Mouse (Mus musculus) MEL (cell line): ENCODE results near the gene Nrxn3. TPM values are rescaled to one million over a fixed set of nuclear protein-coding genes. Genes with fewer than 3 reads are reported as not detected.

Experiments used
- DNase-seq: peaks from one replicate; pipeline ENCODE4 v3.0.0; 2011; ENCODE audit warnings: low read depth, low spot score
- H3K27ac ChIP-seq: 2 replicates; pipeline ENCODE4 v1.5.1; 2012; ENCODE audit warnings: low read depth, mild to moderate bottlenecking, control low read depth, low read length, moderate library complexity; ENCODE audit not compliant: control insufficient read depth
- H3K27me3 ChIP-seq, 2 experiments: fragments of 150-350 bp in 1 of 2; sonication (generic) in 1 of 2; 2 replicates each; pipeline ENCODE4 v1.6.1; 2012; ENCODE audit warnings: low read length in 2 of 2, mild to moderate bottlenecking in 2 of 2, improper control_type of control experiment in 1 of 2, moderate library complexity in 1 of 2; ENCODE audit not compliant: insufficient read depth in 2 of 2, control insufficient read depth in 1 of 2
- H3K36me3 ChIP-seq, 2 experiments: 2 replicates each; pipeline ENCODE4 v1.6.1; 2012 to 2014; ENCODE audit warnings: low read length in 2 of 2, improper control_type of control experiment in 1 of 2, inconsistent platforms in 1 of 2, mild to moderate bottlenecking in 1 of 2; ENCODE audit not compliant: insufficient read depth in 2 of 2, control insufficient read depth in 1 of 2
- H3K4me1 ChIP-seq, 2 experiments: fragments of 150-350 bp in 1 of 2; sonication (generic) in 1 of 2; 2 replicates each; pipeline ENCODE4 v1.6.1; 2012; ENCODE audit warnings: low read length in 2 of 2, improper control_type of control experiment in 1 of 2, mild to moderate bottlenecking in 1 of 2; ENCODE audit not compliant: insufficient read depth in 2 of 2, control insufficient read depth in 1 of 2
- H3K4me3 ChIP-seq, 2 experiments: fragments of 150-350 bp in 1 of 2; sonication (generic) in 1 of 2; 2 replicates each; pipeline ENCODE4 v1.5.1; 2012; ENCODE audit warnings: low read depth in 2 of 2, low read length in 2 of 2, mild to moderate bottlenecking in 2 of 2, moderate library complexity in 2 of 2, control low read depth in 1 of 2, improper control_type of control experiment in 1 of 2; ENCODE audit not compliant: control insufficient read depth in 1 of 2, insufficient read depth in 1 of 2
- H3K79me2 ChIP-seq: 2 replicates; pipeline ENCODE4 v1.6.1; 2012; ENCODE audit warnings: mild to moderate bottlenecking, low read length, moderate library complexity; ENCODE audit not compliant: control insufficient read depth, poor library complexity, insufficient read depth
- H3K9ac ChIP-seq: 2 replicates; pipeline ENCODE4 v1.6.1; 2012; ENCODE audit warnings: low read depth, mild to moderate bottlenecking, control low read depth, low read length, moderate library complexity; ENCODE audit not compliant: control insufficient read depth, poor library complexity, severe bottlenecking
- H3K9me3 ChIP-seq: fragments of 150-350 bp; sonication (generic); replicated peaks from 2 replicates; pipeline ENCODE4 v1.6.1; 2012; ENCODE audit warnings: mild to moderate bottlenecking, low read length, improper control_type of control experiment, moderate library complexity; ENCODE audit not compliant: insufficient read depth
- BHLHE40 ChIP-seq: IDR thresholded peaks from 2 replicates; pipeline ENCODE4 v1.6.1; 2012; ENCODE audit warnings: low read depth, mild to moderate bottlenecking, inconsistent platforms, low read length, improper control_type of control experiment, borderline replicate concordance
- CTCF ChIP-seq, 3 experiments: IDR thresholded peaks in 2 of 3; conservative IDR thresholded peaks in 1 of 3; 2 replicates each; pipeline ENCODE4 v1.5.1; 2011 to 2012; ENCODE audit warnings: low read length in 3 of 3, low read depth in 2 of 3, mild to moderate bottlenecking in 2 of 3, improper control_type of control experiment in 1 of 3, inconsistent platforms in 1 of 3, mixed read lengths in 1 of 3, moderate library complexity in 1 of 3; ENCODE audit not compliant: control insufficient read depth in 1 of 3, insufficient read depth in 1 of 3, poor library complexity in 1 of 3, severe bottlenecking in 1 of 3
- EP300 ChIP-seq, 2 experiments: IDR thresholded peaks; 2 replicates each; pipeline ENCODE4 v1.6.1; 2011; ENCODE audit warnings: improper control_type of control experiment in 2 of 2, low read length in 2 of 2, low read depth in 1 of 2, mild to moderate bottlenecking in 1 of 2
- GABPA ChIP-seq: IDR thresholded peaks from 2 replicates; pipeline ENCODE4 v1.6.1; 2012; ENCODE audit warnings: low read depth, mild to moderate bottlenecking, inconsistent platforms, low read length, improper control_type of control experiment, moderate library complexity
- KAT2A ChIP-seq: conservative IDR thresholded peaks from 2 replicates; pipeline ENCODE4 v1.6.1; 2012; ENCODE audit warnings: low read depth, low read length, improper control_type of control experiment, inconsistent platforms
- MAZ ChIP-seq: IDR thresholded peaks from 2 replicates; pipeline ENCODE4 v1.6.1; 2012; ENCODE audit warnings: low read depth, mild to moderate bottlenecking, inconsistent platforms, low read length, improper control_type of control experiment
- MYC ChIP-seq: IDR thresholded peaks from 2 replicates; pipeline ENCODE4 v1.6.1; 2011; ENCODE audit warnings: low read depth, mild to moderate bottlenecking, low read length, improper control_type of control experiment, moderate library complexity
- NRF1 ChIP-seq: IDR thresholded peaks from 2 replicates; pipeline ENCODE4 v1.6.1; 2014; ENCODE audit warnings: low read depth, mild to moderate bottlenecking, inconsistent platforms, low read length, improper control_type of control experiment, moderate library complexity; ENCODE audit not compliant: poor library complexity, insufficient read depth, severe bottlenecking
- POLR2A ChIP-seq, 2 experiments: IDR thresholded peaks; 2 replicates each; pipeline ENCODE4 v1.6.1; 2011 to 2012; ENCODE audit warnings: low read length in 2 of 2, mild to moderate bottlenecking in 2 of 2, control low read depth in 1 of 2, improper control_type of control experiment in 1 of 2, low read depth in 1 of 2, moderate library complexity in 1 of 2; ENCODE audit not compliant: control insufficient read depth in 1 of 2, insufficient read depth in 1 of 2, poor library complexity in 1 of 2
- POLR2AphosphoS2 ChIP-seq: IDR thresholded peaks from 2 replicates; pipeline ENCODE4 v1.6.1; 2011; ENCODE audit warnings: low read length, improper control_type of control experiment
- RAD21 ChIP-seq: IDR thresholded peaks from 2 replicates; pipeline ENCODE4 v1.6.1; 2011; ENCODE audit warnings: mild to moderate bottlenecking, low read depth, low read length, improper control_type of control experiment
- SIN3A ChIP-seq: IDR thresholded peaks from 2 replicates; pipeline ENCODE4 v1.6.1; 2012; ENCODE audit warnings: low read length, improper control_type of control experiment, inconsistent platforms
- SMC3 ChIP-seq: IDR thresholded peaks from 2 replicates; pipeline ENCODE4 v1.6.1; 2011; ENCODE audit warnings: low read depth, low read length, improper control_type of control experiment
- TBP ChIP-seq: IDR thresholded peaks from 2 replicates; pipeline ENCODE4 v1.8.0; 2011; ENCODE audit warnings: low read depth, low read length, improper control_type of control experiment
- USF1 ChIP-seq: IDR thresholded peaks from 2 replicates; pipeline ENCODE4 v1.6.1; 2014; ENCODE audit warnings: low read depth, mild to moderate bottlenecking, inconsistent platforms, low read length, improper control_type of control experiment, moderate library complexity
- USF2 ChIP-seq, 2 experiments: IDR thresholded peaks; 2 replicates each; pipeline ENCODE4 v1.6.1; 2011 to 2012; ENCODE audit warnings: improper control_type of control experiment in 2 of 2, low read length in 2 of 2, borderline replicate concordance in 1 of 2, inconsistent platforms in 1 of 2, low read depth in 1 of 2, mild to moderate bottlenecking in 1 of 2; ENCODE audit not compliant: insufficient read depth in 1 of 2
- ZC3H11A ChIP-seq: IDR thresholded peaks from 2 replicates; pipeline ENCODE4 v1.6.1; 2012; ENCODE audit warnings: low read depth, mild to moderate bottlenecking, inconsistent platforms, low read length, improper control_type of control experiment
- polyA plus RNA-seq, 2 experiments: library from polyadenylated mRNA; stranded (reverse) in 1 of 2; unstranded in 1 of 2; fragments of >175 nt in 1 of 2; fragments of >200 nt in 1 of 2; gene quantifications; 2 replicates each; pipeline versions ENCODE4 v1.2.1 to v1.2.4; 2012; ENCODE audit warnings: low replicate concordance in 2 of 2, low read depth in 1 of 2; ENCODE audit not compliant: insufficient read length in 2 of 2, insufficient read depth in 1 of 2, missing spikeins in 1 of 2
- total RNA-seq: library from RNA; depleted of rRNA; stranded (reverse); fragments of 300-350 nt; gene quantifications from 2 replicates; pipeline ENCODE4 v1.2.3, GENCODE M21; 2012

Nrxn3 gene
- total and polyA plus RNA-seq, 3 experiments: not detected

GRCm38 (mm10) chr12:88992141-88992540, 269.5 kb downstream of the Nrxn3 start:
- H3K36me3 ChIP-seq: no peaks in the 10 kb centered on the region
- peak; percentile 37; the same call in 1 of the 2 replicates for TF ChIP-seq ZC3H11A
- TF ChIP-seq POLR2A (IDR thresholded peaks at IDR 0.05; ENCODE audit: control insufficient read depth in 1 of 2, insufficient read depth in 1 of 2, low read depth in 1 of 2, low read length in 2 of 2, poor library complexity in 1 of 2): no peak
- no peak for TF ChIP-seq POLR2AphosphoS2
- no peak for TF ChIP-seq MAZ
- TF ChIP-seq EP300 (IDR thresholded peaks at IDR 0.05; ENCODE audit: low read depth in 1 of 2, low read length in 2 of 2): no peak
- TF ChIP-seq MYC: no peak
- TF ChIP-seq USF2 (IDR thresholded peaks at IDR 0.05; ENCODE audit: borderline replicate concordance in 1 of 2, insufficient read depth in 1 of 2, low read depth in 1 of 2, low read length in 2 of 2): no peak
- no peak for TF ChIP-seq TBP
- no peak for TF ChIP-seq USF1
- peak; percentile 38 to 66 (median 39) for TF ChIP-seq CTCF (IDR thresholded peaks at IDR 0.05 in 2 of 3, conservative IDR thresholded peaks at IDR 0.05 in 1 of 3; ENCODE audit: control insufficient read depth in 1 of 3, insufficient read depth in 1 of 3, low read depth in 2 of 3, low read length in 3 of 3, poor library complexity in 1 of 3, severe bottlenecking in 1 of 3)
- no peak for TF ChIP-seq KAT2A
- TF ChIP-seq BHLHE40: no peak
- peak; percentile 50 for TF ChIP-seq RAD21
- TF ChIP-seq SIN3A: no peak
- TF ChIP-seq SMC3: peak; percentile 64
- TF ChIP-seq, all 39 proteins: peak for 4
- H3K4me3 ChIP-seq: no peak overlapping the region
- no peaks in the 10 kb centered on the region for H3K79me2 ChIP-seq
- DNase-seq: peak; percentile 43
- no peak overlapping the region for H3K9ac ChIP-seq
- no peaks in the 10 kb centered on the region for H3K27me3 ChIP-seq
- H3K27ac ChIP-seq: no peak overlapping the region
- no peaks in the 10 kb centered on the region for H3K9me3 ChIP-seq
- H3K4me1 ChIP-seq: no peaks in the 10 kb centered on the region

GRCm38 (mm10) chr12:88993788-88994187, 271.1 kb downstream of the Nrxn3 start:
- H3K9me3 ChIP-seq: no peaks in the 10 kb centered on the region
- no peaks in the 10 kb centered on the region for H3K27me3 ChIP-seq
- H3K9ac ChIP-seq: no peak overlapping the region
- no peak overlapping the region for H3K27ac ChIP-seq
- DNase-seq: no peak
- H3K4me3 ChIP-seq: no peak overlapping the region
- no peaks in the 10 kb centered on the region for H3K4me1 ChIP-seq
- no peak for TF ChIP-seq ZC3H11A
- TF ChIP-seq NRF1: no peak
- no peak for TF ChIP-seq GABPA
- TF ChIP-seq, all 39 proteins: peak for 0
- Histone ChIP-seq H3K79me2 (no peaks in the 10 kb centered on the region), H3K36me3 (no peaks in the 10 kb centered on the region)
